Comparison of ENCODE assay signal across 8 mouse cellular contexts in the genomic region with DNA sequence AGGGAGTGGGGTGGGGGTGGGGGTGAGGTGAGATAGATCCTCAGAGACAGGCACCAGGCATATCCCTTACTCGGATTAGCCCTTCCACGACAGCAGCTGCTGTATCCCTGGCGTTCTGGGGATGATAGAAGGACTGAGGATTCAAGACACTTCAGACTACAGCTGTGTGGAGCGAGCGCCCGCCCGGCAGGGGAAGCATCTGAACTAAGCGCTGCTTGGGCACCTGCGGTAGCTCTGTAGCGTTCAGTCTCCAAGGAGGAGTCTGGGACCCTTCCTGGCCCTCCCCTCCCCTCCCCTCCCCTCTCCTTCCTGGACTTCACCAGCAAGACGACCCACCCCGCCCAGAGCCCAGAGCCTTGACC. TPM values are rescaled to one million over a fixed set of nuclear protein-coding genes. Genes with fewer than 3 reads are reported as not detected.
DNase-seq lines count a peak whose midpoint lies in the region; ATAC-seq lines count a peak whose summit lies in the region.

No protein-coding gene starts in this region.

- H3K9ac ChIP-seq in forebrain, embryonic 11.5 days (ENCODE audit: low read length) = peak overlapping the region; percentile 43
- no peak overlapping the region for H3K9ac ChIP-seq in liver, embryonic 13.5 days

- H3K4me2 ChIP-seq in forebrain, embryonic 11.5 days (ENCODE audit: low read depth, low read length, severe bottlenecking) = peak overlapping the region; percentile 93
- H3K4me2 ChIP-seq in liver, embryonic 13.5 days = peak overlapping the region; percentile 63

- no peaks in the 10 kb centered on the region for H3K36me3 ChIP-seq in heart, embryonic 10.5 days
- H3K36me3 ChIP-seq in forebrain, embryonic 11.5 days (ENCODE audit: control insufficient read depth, insufficient read depth, low read length) = no peaks in the 10 kb centered on the region
- H3K36me3 ChIP-seq in liver, embryonic 13.5 days = no peaks in the 10 kb centered on the region

- peaks cover 53% of the 10 kb centered on the region for H3K27me3 ChIP-seq in heart, embryonic 10.5 days (ENCODE audit: insufficient read depth, poor library complexity, severe bottlenecking)
- H3K27me3 ChIP-seq in forebrain, embryonic 11.5 days (ENCODE audit: control insufficient read depth, insufficient read depth, low read length) = peaks cover 4% of the 10 kb centered on the region; the same call in 1 of the 2 replicates
- H3K27me3 ChIP-seq in liver, embryonic 13.5 days = peaks cover 41% of the 10 kb centered on the region

- H3K4me3 ChIP-seq in heart, embryonic 10.5 days = peak overlapping the region; percentile 71
- H3K4me3 ChIP-seq in forebrain, embryonic 11.5 days (ENCODE audit: low read depth, low read length) = peak overlapping the region; percentile 38
- H3K4me3 ChIP-seq in liver, embryonic 13.5 days (replicated peaks) = peak overlapping the region; percentile 42

- H3K4me1 ChIP-seq in heart, embryonic 10.5 days = peaks cover 23% of the 10 kb centered on the region
- peaks cover 5% of the 10 kb centered on the region; the same call in 1 of the 2 replicates for H3K4me1 ChIP-seq in forebrain, embryonic 11.5 days (replicated peaks; ENCODE audit: control insufficient read depth, insufficient read depth, low read length)
- peaks cover 7% of the 10 kb centered on the region; the same call in 1 of the 2 replicates for H3K4me1 ChIP-seq in liver, embryonic 13.5 days (replicated peaks)

- intact Hi-C loops in heart, postnatal 10 days (cut with DNase I) = loop anchor here (5.0 kb wide), 1 partner anchor 311 kb away; no protein-coding TSS in a partner anchor

- H3K9me3 ChIP-seq in heart, embryonic 10.5 days = no peaks in the 10 kb centered on the region
- H3K9me3 ChIP-seq in forebrain, embryonic 11.5 days (ENCODE audit: control insufficient read depth, low read length) = no peaks in the 10 kb centered on the region
- H3K9me3 ChIP-seq in liver, embryonic 13.5 days (replicated peaks) = no peaks in the 10 kb centered on the region

- 2% methylated on average over 12 of the region's 12 CpGs for WGBS in heart, embryonic 10.5 days
- WGBS in forebrain, embryonic 11.5 days = 0% methylated on average over 12 of the region's 12 CpGs
- WGBS in liver, embryonic 13.5 days (ENCODE audit: insufficient replicate concordance) = 0% methylated on average over 10 of the region's 12 CpGs

- H3K27ac ChIP-seq in heart, embryonic 10.5 days = peak overlapping the region; percentile 76
- no peak overlapping the region for H3K27ac ChIP-seq in forebrain, embryonic 11.5 days (ENCODE audit: low read depth, low read length)
- H3K27ac ChIP-seq in liver, embryonic 13.5 days = no peak overlapping the region

- DNase-seq in heart, embryonic 10.5 days (ENCODE audit: low spot score) = no peak
- no peak for DNase-seq in heart, postnatal 10 days
- DNase-seq in A20 (ENCODE audit: low read depth, low spot score) = peak; percentile 51
- no peak for DNase-seq in forebrain, embryonic 11.5 days (ENCODE audit: low spot score)
- no peak for DNase-seq in liver, embryonic 13.5 days
- DNase-seq in right cerebral cortex, postnatal 14 days = no peak
- DNase-seq in layer of hippocampus, adult 18-20 months (ENCODE audit: low spot score in 2 of 2) = no peak
- no peak for DNase-seq in adrenal gland, postnatal 36 days

- ATAC-seq in forebrain, embryonic 11.5 days (replicated peaks; ENCODE audit: low FRiP score) = peak; percentile 43
- no peak for ATAC-seq in liver, embryonic 13.5 days (ENCODE audit: low read depth)

RNA-seq across cellular contexts. Expression of gene Rasgef1a, which starts 54.6 kb away (rescaled TPM):
- 0.35 and 0.43 TPM in 2 replicates for polyA plus RNA-seq in heart, embryonic 10.5 days (2016; fragmentation: Nextera tagmentation; extraction: Ambion mirVana)
- total RNA-seq in heart, postnatal 10 days (2021) = under 1 TPM; 0.10 to 0.37 TPM
- 0.13 and 0.20 TPM in 2 replicates for polyA plus RNA-seq in forebrain, embryonic 11.5 days (2014; fragmentation: Nextera tagmentation; extraction: Ambion mirVana)
- 0.05 and 0.06 TPM in 2 replicates for polyA plus RNA-seq in liver, embryonic 13.5 days (2015; fragmentation: Nextera tagmentation; extraction: Ambion mirVana)
- total RNA-seq in layer of hippocampus, adult 18-20 months (2021) = 100 to 1,000 TPM; 235 to 240 TPM
- under 1 TPM; 0.13 to 0.33 TPM for total RNA-seq in adrenal gland, postnatal 36 days (2021)

Comparison
In these comparisons a context has a peak if more than half of its experiments do, and no peak if none do; other contexts are left out.
1. RNA of gene Rasgef1a, which starts 54.6 kb away (total RNA-seq): 235 to 240 TPM in layer of hippocampus, adult 18-20 months; 0.10 to 0.37 TPM in heart, postnatal 10 days and 0.13 to 0.33 TPM in adrenal gland, postnatal 36 days; every median in the first group is over 100 times any median in the second.
2. Peak in every context shown above with its lines, with median percentiles within 50 percentile points of each other: H3K4me3 ChIP-seq.